Mouse (Mus musculus) forebrain, embryonic 10.5 days (tissue): ENCODE measurements around the gene Sun5. TPM values are rescaled to one million over a fixed set of nuclear protein-coding genes. Genes with fewer than 3 reads are reported as not detected.

Experiments
- DNase-seq: peaks from one replicate; pipeline ENCODE4 v3.0.0-alpha.2; 2017; ENCODE audit warnings: low spot score; ENCODE audit errors: extremely low spot score
- H3K27ac ChIP-seq: fragments of 300-500 bp; sonication (generic); 2 replicates; pipeline ENCODE4 v1.5.1; 2016; ENCODE audit warnings: mild to moderate bottlenecking
- H3K27me3 ChIP-seq: fragments of 300-500 bp; sonication (generic); 2 replicates; pipeline ENCODE4 v1.6.1; 2016; ENCODE audit warnings: mild to moderate bottlenecking; ENCODE audit not compliant: poor library complexity, severe bottlenecking
- H3K36me3 ChIP-seq: fragments of 300-500 bp; sonication (generic); replicated peaks from 2 replicates; pipeline ENCODE4 v1.6.1; 2016; ENCODE audit warnings: mild to moderate bottlenecking, moderate library complexity
- H3K4me1 ChIP-seq: fragments of 300-500 bp; sonication (generic); 2 replicates; pipeline ENCODE4 v1.6.1; 2016
- H3K4me3 ChIP-seq: fragments of 300-500 bp; sonication (generic); 2 replicates; pipeline ENCODE4 v1.5.1; 2016; ENCODE audit warnings: mild to moderate bottlenecking, moderate library complexity
- H3K9me3 ChIP-seq: fragments of 300-500 bp; sonication (generic); 2 replicates; pipeline ENCODE4 v1.6.1; 2016; ENCODE audit warnings: mild to moderate bottlenecking, moderate library complexity
- WGBS: fragments of 180-500 bp; shearing (Covaris S2); methylation state at CpG from one replicate; pipeline ENCODE4 v1.1.7; 2016; 5-methylcytosine and 5-hydroxymethylcytosine counted together
- polyA plus RNA-seq: library from polyadenylated mRNA; unstranded; fragments of >200 nt; fragmentation: Nextera tagmentation; extraction: Ambion mirVana; gene quantifications from 2 replicates; pipeline ENCODE4 v1.2.1, GENCODE M21; 2016

Gene Sun5
- not detected in 2 replicates for polyA plus RNA-seq

DNA sequence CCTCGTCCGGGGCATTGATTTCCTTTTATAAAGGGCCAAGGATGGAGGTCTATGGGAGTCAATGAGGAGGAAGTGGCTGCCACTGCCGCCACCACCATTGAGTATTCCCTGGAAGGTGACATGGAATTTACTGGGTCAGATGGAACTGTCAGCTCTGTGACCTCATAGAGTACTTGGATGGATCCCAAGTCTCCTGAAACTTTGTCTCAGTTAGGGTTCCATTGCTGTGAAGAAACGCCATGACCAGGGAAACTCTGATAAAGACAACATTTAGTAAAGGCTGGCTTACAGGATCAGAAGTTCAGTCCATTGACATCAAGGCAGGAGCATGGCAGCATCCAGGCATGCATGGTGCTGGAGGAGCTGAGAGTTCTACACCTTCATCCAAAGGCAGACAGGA, at the start of gene Sun5:
Gene Sun5 (minus strand): TSS at position 101 of the 400 bp plus-strand sequence.
- Histone ChIP-seq H3K36me3 (no peaks in the 10 kb centered on the region), H3K4me3 (no peak within 1 kb of the TSS), H3K27ac (no peak within 1 kb of the TSS), H3K4me1 (no peaks in the 10 kb centered on the region), H3K9me3 (no peaks in the 10 kb centered on the region), H3K27me3 (no peaks in the 10 kb centered on the region)
- 87% methylated on average over 4 of the region's 4 CpGs for WGBS
- DNase-seq: no peak

DNA sequence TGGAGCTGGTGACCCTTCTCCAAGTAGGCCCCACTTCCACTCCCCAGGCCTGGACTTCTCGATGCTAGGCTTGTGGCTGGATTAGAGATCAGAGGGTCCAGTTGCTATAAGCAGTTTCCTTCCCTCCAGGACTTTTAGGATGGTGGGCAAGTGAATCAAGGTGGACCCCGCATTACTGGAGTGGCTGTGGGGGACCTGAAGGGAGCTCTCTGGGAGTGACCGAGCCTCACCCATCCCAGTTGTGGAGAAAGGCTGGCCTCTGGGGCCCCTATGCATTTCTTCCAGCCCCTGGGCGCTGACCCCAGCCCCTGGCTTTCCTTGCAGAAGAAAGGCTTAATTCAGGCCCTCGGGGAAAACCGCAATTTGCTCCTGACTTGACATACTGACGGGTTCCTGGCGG, 47.0 kb upstream of the Sun5 start, which contains the start of gene Bpifb3:
Gene Bpifb3 (plus strand): TSS at position 301 of the 400 bp plus-strand sequence.
- WGBS: 61% methylated on average over 8 of the region's 8 CpGs
- peak within 1 kb of the TSS; percentile 30 for H3K27ac ChIP-seq

GRCm38 (mm10) chr2:153914151-153914550, 43.3 kb upstream of the Sun5 start:
- H3K4me3 ChIP-seq: no peak overlapping the region
- H3K36me3 ChIP-seq: no peaks in the 10 kb centered on the region
- H3K27me3 ChIP-seq: no peaks in the 10 kb centered on the region
- H3K27ac ChIP-seq: no peak overlapping the region
- WGBS: 74% methylated on average over 5 of the region's 5 CpGs
- H3K4me1 ChIP-seq: peaks cover 8% of the 10 kb centered on the region
- DNase-seq: no peak
- H3K9me3 ChIP-seq: no peaks in the 10 kb centered on the region

More for the DNA sequence above, 47.0 kb upstream of the Sun5 start, which contains the start of gene Bpifb3:
- no peak within 1 kb of the TSS for H3K4me3 ChIP-seq
- H3K27me3 ChIP-seq: no peaks in the 10 kb centered on the region
- no peaks in the 10 kb centered on the region for H3K9me3 ChIP-seq
- H3K36me3 ChIP-seq: no peaks in the 10 kb centered on the region
- H3K4me1 ChIP-seq: peaks cover 10% of the 10 kb centered on the region
- no peak for DNase-seq

- no peak for DNase-seq
- no peak overlapping the region for H3K27ac ChIP-seq
- no peaks in the 10 kb centered on the region for H3K36me3 ChIP-seq
- no peaks in the 10 kb centered on the region for H3K9me3 ChIP-seq
- H3K4me1 ChIP-seq: no peaks in the 10 kb centered on the region
- no peaks in the 10 kb centered on the region for H3K27me3 ChIP-seq
- H3K4me3 ChIP-seq: no peak overlapping the region
- 88% methylated on average over 4 of the region's 4 CpGs for WGBS
Observed at GRCm38 (mm10) chr2:153906626-153907025, 35.7 kb upstream of the Sun5 start.

DNA sequence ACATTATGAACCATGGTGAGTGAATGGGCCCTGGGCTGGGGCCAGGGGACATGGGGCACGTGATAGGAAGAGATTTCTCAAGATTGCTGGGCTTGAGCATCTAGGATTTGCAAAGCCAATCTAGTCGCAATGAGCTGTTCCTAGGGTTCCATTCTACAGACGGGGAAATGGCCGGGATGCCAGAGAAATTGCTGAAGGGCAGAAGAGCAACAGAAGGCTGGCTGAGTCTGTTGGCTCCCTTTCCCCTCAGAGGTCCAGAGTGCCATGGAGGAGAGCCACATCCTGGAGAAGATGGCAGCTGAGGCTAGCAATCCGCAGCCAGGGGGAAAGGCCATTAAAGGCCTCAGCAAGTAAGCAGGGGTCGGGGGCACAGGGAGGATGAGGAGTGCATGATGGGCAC, 31.8 kb upstream of the Sun5 start:
- DNase-seq: no peak
- no peak overlapping the region for H3K4me3 ChIP-seq
- H3K27ac ChIP-seq: no peak overlapping the region
- no peaks in the 10 kb centered on the region for H3K9me3 ChIP-seq
- H3K4me1 ChIP-seq: 0 out of 2 replicates have a peak, but pooled peaks cover 4% of the 10 kb centered on the region
- no peaks in the 10 kb centered on the region for H3K36me3 ChIP-seq
- no peaks in the 10 kb centered on the region for H3K27me3 ChIP-seq
- WGBS: 78% methylated on average over 6 of the region's 6 CpGs

DNA sequence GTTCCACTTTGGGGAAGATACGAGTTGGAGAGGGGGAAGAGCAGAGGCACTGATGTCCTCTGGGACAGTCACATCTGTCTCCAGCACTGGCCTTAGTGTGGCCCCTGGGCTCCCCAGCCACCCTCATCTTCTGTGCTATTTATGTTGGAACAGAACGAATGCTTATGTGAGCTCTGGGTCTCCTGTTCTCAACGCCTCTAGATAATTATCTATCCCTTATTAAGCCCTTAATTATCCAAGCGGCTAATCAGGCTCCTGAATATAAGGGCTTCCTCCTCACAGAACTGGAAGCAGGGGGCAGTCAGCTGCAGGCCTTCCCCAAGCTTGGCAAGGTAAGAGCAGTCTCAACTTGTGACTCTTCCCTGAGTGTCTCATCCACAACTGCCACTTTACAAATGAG, 29.2 kb upstream of the Sun5 start, which contains the start of gene Bpifb6:
Gene Bpifb6 (plus strand): TSS at position 301 of the 400 bp plus-strand sequence.
- H3K27ac ChIP-seq: no peak within 1 kb of the TSS
- no peaks in the 10 kb centered on the region for H3K9me3 ChIP-seq
- 69% methylated on average over 4 of the region's 4 CpGs for WGBS
- 0 out of 2 replicates have a peak, but pooled peaks cover 4% of the 10 kb centered on the region for H3K4me1 ChIP-seq
- H3K36me3 ChIP-seq: no peaks in the 10 kb centered on the region
- H3K4me3 ChIP-seq: no peak within 1 kb of the TSS
- no peak for DNase-seq
- no peaks in the 10 kb centered on the region for H3K27me3 ChIP-seq

DNA sequence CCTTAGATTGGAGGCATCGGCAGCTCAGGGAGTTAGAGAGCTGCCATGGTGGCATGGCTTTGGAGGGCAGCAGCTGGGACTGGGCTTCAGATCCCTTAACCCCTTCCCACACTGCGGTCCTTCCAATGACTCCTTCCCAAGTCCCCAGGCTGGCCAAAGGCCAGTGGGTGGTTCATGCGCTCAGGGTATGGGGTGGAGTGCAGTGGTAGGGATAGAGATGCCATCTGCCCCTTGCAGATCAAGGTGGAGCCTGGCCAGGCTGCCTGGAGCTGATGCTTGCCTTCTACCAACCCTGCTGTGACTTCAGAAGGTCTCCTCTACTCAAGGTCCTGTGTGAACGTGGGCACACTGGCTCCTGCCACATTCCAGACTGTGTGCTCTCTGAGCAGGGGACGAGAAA, 28.2 kb upstream of the Sun5 start:
- Histone ChIP-seq H3K4me1 (peaks cover 4% of the 10 kb centered on the region; the same call in 1 of the 2 replicates), H3K27me3 (no peaks in the 10 kb centered on the region), H3K4me3 (no peak overlapping the region), H3K27ac (no peak overlapping the region), H3K36me3 (no peaks in the 10 kb centered on the region), H3K9me3 (no peaks in the 10 kb centered on the region)
- no peak for DNase-seq
- 86% methylated on average over 5 of the region's 5 CpGs for WGBS

- WGBS: 80% methylated on average over 9 of the region's 9 CpGs
- Histone ChIP-seq H3K9me3 (no peaks in the 10 kb centered on the region), H3K36me3 (no peaks in the 10 kb centered on the region), H3K27ac (no peak within 1 kb of the TSS), H3K27me3 (no peaks in the 10 kb centered on the region), H3K4me1 (no peaks in the 10 kb centered on the region), H3K4me3 (no peak within 1 kb of the TSS)
- DNase-seq: no peak
Observed at GRCm38 (mm10) chr2:153874745-153875144, 3.9 kb upstream of the Sun5 start, which contains the start of gene Bpifb2. Gene Bpifb2 (plus strand): TSS chr2:153875045.

GRCm38 (mm10) chr2:153861960-153862359, 8.9 kb downstream of the Sun5 start:
- Histone ChIP-seq H3K36me3 (no peaks in the 10 kb centered on the region), H3K27ac (no peak overlapping the region), H3K4me1 (no peaks in the 10 kb centered on the region), H3K4me3 (no peak overlapping the region), H3K9me3 (no peaks in the 10 kb centered on the region; the same call in 1 of the 2 replicates), H3K27me3 (no peaks in the 10 kb centered on the region)
- no peak for DNase-seq
- WGBS: 76% methylated on average over 3 of the region's 3 CpGs

- H3K36me3 ChIP-seq: no peaks in the 10 kb centered on the region
- H3K9me3 ChIP-seq: no peaks in the 10 kb centered on the region; the same call in 1 of the 2 replicates
- WGBS: 72% methylated on average over 3 of the region's 3 CpGs
- no peaks in the 10 kb centered on the region for H3K27me3 ChIP-seq
- no peak overlapping the region for H3K27ac ChIP-seq
- DNase-seq: no peak
- H3K4me3 ChIP-seq: no peak overlapping the region
- no peaks in the 10 kb centered on the region for H3K4me1 ChIP-seq
Observed at GRCm38 (mm10) chr2:153860715-153861114, 10.2 kb downstream of the Sun5 start.

DNA sequence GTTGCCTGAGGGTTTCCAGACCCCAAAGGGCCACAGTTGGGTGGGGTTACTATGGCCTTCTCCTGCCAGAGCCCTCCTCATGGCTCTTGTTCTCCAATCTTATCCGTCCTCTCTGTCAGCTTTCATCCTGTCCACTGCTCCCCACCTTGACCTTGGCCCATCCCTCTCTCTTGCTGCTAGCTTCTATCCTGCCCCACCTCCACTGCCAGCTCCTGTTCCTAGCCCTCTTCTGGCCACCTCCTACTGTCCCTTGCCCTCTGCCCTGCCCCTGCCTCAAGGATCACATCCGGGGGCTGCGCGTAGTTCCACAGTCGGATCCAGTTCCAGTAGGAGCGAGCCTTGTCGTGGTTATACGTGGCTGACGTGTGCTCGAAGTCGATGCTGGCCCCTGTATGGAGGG, 10.6 kb downstream of the Sun5 start:
- Histone ChIP-seq H3K27ac (no peak overlapping the region), H3K9me3 (no peaks in the 10 kb centered on the region; the same call in 1 of the 2 replicates), H3K27me3 (0 out of 2 replicates have a peak, but pooled peaks cover 1% of the 10 kb centered on the region), H3K4me3 (no peak overlapping the region), H3K4me1 (no peaks in the 10 kb centered on the region), H3K36me3 (no peaks in the 10 kb centered on the region)
- 93% methylated on average over 11 of the region's 11 CpGs for WGBS
- no peak for DNase-seq

DNA sequence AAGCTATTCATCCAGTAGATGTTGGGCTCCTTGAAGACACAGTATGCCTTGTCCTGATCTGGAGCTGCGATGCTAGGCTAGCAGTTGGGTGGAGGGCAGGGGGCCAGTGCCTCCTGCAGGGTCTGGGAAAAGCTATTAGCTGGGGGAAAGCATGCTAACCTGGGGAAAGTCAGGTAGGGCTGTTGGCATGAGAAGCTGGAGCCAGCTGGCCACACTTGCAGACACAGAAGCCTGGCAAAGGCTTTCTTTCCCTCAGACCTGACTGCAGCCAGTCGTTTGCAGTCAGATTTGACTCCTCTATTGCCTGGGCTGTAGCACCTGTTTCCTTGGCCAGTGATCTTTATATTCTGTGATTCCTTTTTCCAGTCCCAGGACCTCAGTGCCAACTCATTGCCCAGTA, 11.3 kb downstream of the Sun5 start:
- Histone ChIP-seq H3K27ac (no peak overlapping the region), H3K4me3 (no peak overlapping the region), H3K27me3 (0 out of 2 replicates have a peak, but pooled peaks cover 7% of the 10 kb centered on the region), H3K9me3 (no peaks in the 10 kb centered on the region; the same call in 1 of the 2 replicates), H3K36me3 (no peaks in the 10 kb centered on the region), H3K4me1 (no peaks in the 10 kb centered on the region)
- DNase-seq: no peak
- 73% methylated on average over 2 of the region's 2 CpGs for WGBS

DNA sequence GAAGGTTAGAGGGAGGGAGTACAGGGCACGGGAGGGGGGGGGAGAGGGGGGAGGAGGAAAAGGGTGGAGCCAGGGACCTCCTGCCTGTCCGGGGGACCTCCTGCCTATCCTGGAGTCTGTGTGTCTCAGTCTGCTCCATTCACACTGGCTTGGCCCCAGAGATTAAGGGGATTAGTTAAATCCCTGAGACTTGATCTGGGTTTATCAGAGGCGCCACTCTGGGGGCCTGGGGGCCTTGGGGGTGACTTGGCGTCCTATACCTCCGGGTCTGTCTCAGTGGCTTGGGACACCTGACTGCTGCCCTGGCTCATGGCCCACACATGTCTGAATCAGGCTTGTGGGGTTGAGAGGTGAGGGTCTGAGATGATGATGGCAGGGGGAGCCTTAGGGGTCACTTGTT, 17.3 kb downstream of the Sun5 start:
- Histone ChIP-seq H3K4me1 (peaks cover 16% of the 10 kb centered on the region), H3K36me3 (no peaks in the 10 kb centered on the region), H3K27ac (0 out of 2 replicates have a peak overlapping the region, but pooled peaks have one; percentile 20), H3K4me3 (no peak overlapping the region), H3K27me3 (peaks cover 13% of the 10 kb centered on the region; the same call in 1 of the 2 replicates), H3K9me3 (no peaks in the 10 kb centered on the region; the same call in 1 of the 2 replicates)
- DNase-seq: no peak
- whole genome bisulfite sequencing: 4% methylated on average over 5 of the region's 5 CpGs
